Mouse (Mus musculus): Measurements from ENCODE around the gene Araf. TPM values are rescaled to one million over a fixed set of nuclear protein-coding genes. Genes with fewer than 3 reads are reported as not detected.

Araf gene
- total RNA-seq (2012; rRNA removed), result 60.6 and 63.8 TPM in 2 replicates
- 52.8 and 55.9 TPM in 2 replicates for total RNA-seq (2014; rRNA removed)
- 72.2 and 79.7 TPM in 2 replicates for polyA plus RNA-seq (2012; ENCODE audit: insufficient read length, low read depth)

DNA sequence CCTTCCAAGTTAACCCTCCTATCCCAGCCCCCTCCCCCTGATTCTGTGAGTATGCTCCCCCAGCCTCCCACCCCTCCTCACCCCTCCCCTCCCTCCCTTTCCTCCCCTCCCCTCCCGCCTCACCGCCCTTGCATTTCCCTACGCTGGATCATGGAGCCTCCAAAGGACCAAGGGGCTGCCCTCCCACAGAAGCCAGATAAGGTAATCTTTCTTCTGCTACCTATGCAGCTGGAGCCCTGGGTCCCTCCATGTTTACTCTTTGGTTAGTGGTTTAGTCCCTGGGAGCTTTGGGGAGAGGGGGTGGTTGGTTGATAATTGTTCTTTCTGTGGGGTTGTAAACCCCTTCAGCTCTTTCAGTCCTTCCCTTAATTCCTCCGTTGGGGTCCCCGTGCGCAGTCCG, at the start of gene Araf:
Gene Araf, plus strand, starts transcription at position 134 of the 400 bp plus-strand sequence.
- no peak for DNase-seq (ENCODE audit: extremely low read depth)
- Histone ChIP-seq H3K4me2 (ENCODE audit: insufficient read depth, low read depth, poor library complexity, severe bottlenecking) (no peak within 1 kb of the TSS; the same call in 1 of the 2 replicates), H3K9me3 (replicated peaks; ENCODE audit: low read length) (no peaks in the 10 kb centered on the region), H3K9ac (ENCODE audit: insufficient read depth, low read depth) (no peak within 1 kb of the TSS; the same call in 1 of the 2 replicates), H3K36me3 (replicated peaks in 1 of 2; ENCODE audit: control insufficient read depth in 1 of 2, insufficient read depth in 1 of 2, low read length in 1 of 2) (no peaks in the 10 kb centered on the region), H3K4me3 (replicated peaks in 1 of 3; ENCODE audit: low read depth in 2 of 3, low read length in 2 of 3, poor library complexity in 1 of 3) (no peak within 1 kb of the TSS), H3K27me3 (replicated peaks) (no peaks in the 10 kb centered on the region), H3K79me2 (replicated peaks; ENCODE audit: control insufficient read depth, extremely low read depth, insufficient read depth, poor library complexity, severe bottlenecking) (no peaks in the 10 kb centered on the region), H3K4me1 (ENCODE audit: control insufficient read depth in 1 of 2, insufficient read depth in 2 of 2) (no peaks in the 10 kb centered on the region), H3K27ac (ENCODE audit: insufficient read depth, low read depth) (no peak within 1 kb of the TSS)
- TF ChIP-seq MAFK (IDR thresholded peaks at IDR 0.05; ENCODE audit: insufficient replicate concordance, low read length), result no peak
- in situ Hi-C loops (cut with MboI; ENCODE audit: low pct_ligation_motif_present, low pct_unique_long_range_greater_than_20kb, low sequenced_read_pairs) (no loop called here), dilution Hi-C loops (cut with MboI; ENCODE audit: extremely low pct_ligation_motif_present, extremely low pct_unique_long_range_greater_than_20kb, low sequenced_read_pairs) (no loop called here)

DNA sequence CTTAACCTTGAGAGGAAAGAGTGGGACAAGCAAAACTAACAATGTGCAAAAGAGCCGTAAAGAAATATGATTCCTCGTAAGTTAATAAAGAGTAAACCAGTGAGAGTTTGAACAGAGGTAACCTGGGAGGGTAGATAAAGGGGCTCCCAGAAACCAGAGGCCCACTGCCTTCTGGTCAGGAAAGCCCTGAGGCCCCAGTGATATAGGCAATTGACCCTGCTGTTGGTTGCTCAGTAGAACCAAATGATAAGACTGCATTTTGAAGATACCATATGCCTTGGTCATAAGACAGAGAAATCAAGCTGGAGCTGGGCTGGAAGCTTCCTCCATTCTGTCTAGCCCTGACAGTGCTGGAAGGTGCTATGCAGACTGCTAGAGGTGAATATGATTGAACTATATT, 48.8 kb upstream of the Araf start:
- TF ChIP-seq TBP (conservative IDR thresholded peaks at IDR 0.05; ENCODE audit: low read depth, low read length) (no peak), HCFC1 (IDR thresholded peaks at IDR 0.05; ENCODE audit: low read depth, low read length) (no peak), MAFK (IDR thresholded peaks at IDR 0.05; ENCODE audit: insufficient replicate concordance, low read length) (no peak), CHD2 (IDR thresholded peaks at IDR 0.05; ENCODE audit: low read length) (no peak), UBTF (IDR thresholded peaks at IDR 0.05; ENCODE audit: low read depth, low read length) (no peak), USF1 (IDR thresholded peaks at IDR 0.05; ENCODE audit: low read depth, low read length) (no peak), SIN3A (IDR thresholded peaks at IDR 0.05; ENCODE audit: low read length) (no peak), SMC3 (IDR thresholded peaks at IDR 0.05; ENCODE audit: low read depth, low read length) (no peak), POLR2A (IDR thresholded peaks at IDR 0.05; ENCODE audit: low read depth, low read length) (no peak), ZKSCAN1 (IDR thresholded peaks at IDR 0.05; ENCODE audit: borderline replicate concordance, low read depth, low read length) (no peak), MYC (IDR thresholded peaks at IDR 0.05; ENCODE audit: low read depth, low read length) (no peak), KAT2A (IDR thresholded peaks at IDR 0.05; ENCODE audit: insufficient replicate concordance, low read length) (no peak), ELF1 (IDR thresholded peaks at IDR 0.05; ENCODE audit: low read depth, low read length) (no peak), NRF1 (IDR thresholded peaks at IDR 0.05; ENCODE audit: low read depth, low read length) (no peak), MEF2A (IDR thresholded peaks at IDR 0.05; ENCODE audit: borderline replicate concordance, low read depth, low read length) (no peak), ZMIZ1 (IDR thresholded peaks at IDR 0.05; ENCODE audit: low read depth, low read length) (no peak), MXI1 (IDR thresholded peaks at IDR 0.05; ENCODE audit: low read depth, low read length) (no peak), BHLHE40 (IDR thresholded peaks at IDR 0.05; ENCODE audit: low read depth, low read length) (no peak), MAX (IDR thresholded peaks at IDR 0.05; ENCODE audit: low read length) (no peak), RCOR1 (conservative IDR thresholded peaks at IDR 0.05; ENCODE audit: low read depth, low read length) (no peak)
- Histone ChIP-seq H3K27ac (ENCODE audit: insufficient read depth, low read depth) (no peak overlapping the region), H3K4me2 (ENCODE audit: insufficient read depth, low read depth, poor library complexity, severe bottlenecking) (no peak overlapping the region), H3K36me3 (replicated peaks in 1 of 2; ENCODE audit: control insufficient read depth in 1 of 2, insufficient read depth in 1 of 2, low read length in 1 of 2) (no peaks in the 10 kb centered on the region), H3K27me3 (replicated peaks) (no peaks in the 10 kb centered on the region), H3K9me3 (replicated peaks; ENCODE audit: low read length) (no peaks in the 10 kb centered on the region), H3K4me3 (replicated peaks in 1 of 3; ENCODE audit: low read depth in 2 of 3, low read length in 2 of 3, poor library complexity in 1 of 3) (no peak overlapping the region), H3K9ac (ENCODE audit: insufficient read depth, low read depth) (no peak overlapping the region), H3K79me2 (replicated peaks; ENCODE audit: control insufficient read depth, extremely low read depth, insufficient read depth, poor library complexity, severe bottlenecking) (no peaks in the 10 kb centered on the region), H3K4me1 (ENCODE audit: control insufficient read depth in 1 of 2, insufficient read depth in 2 of 2) (no peaks in the 10 kb centered on the region)
- dilution Hi-C loops (cut with MboI; ENCODE audit: extremely low pct_ligation_motif_present, extremely low pct_unique_long_range_greater_than_20kb, low sequenced_read_pairs), result no loop called here
- DNase-seq (ENCODE audit: extremely low read depth), result no peak
- in situ Hi-C loops (cut with MboI; ENCODE audit: low pct_ligation_motif_present, low pct_unique_long_range_greater_than_20kb, low sequenced_read_pairs), result no loop called here

Measured in CH12.LX (cell line).